Mouse (Mus musculus) gastrocnemius, adult 2 months (tissue): Measurements from ENCODE around the gene Ucp2. TPM values are rescaled to one million over a fixed set of nuclear protein-coding genes. Genes with fewer than 3 reads are reported as not detected.

Experiments used
- DNase-seq: peaks from one replicate; pipeline ENCODE4 v3.0.0; 2022
- H3K27ac ChIP-seq: fragments of 200-600 bp; 2 replicates; pipeline ENCODE4 v1.8.1; 2022; ENCODE audit warnings: mild to moderate bottlenecking
- H3K4me3 ChIP-seq: fragments of 200-600 bp; 2 replicates; pipeline ENCODE4 v1.8.1; 2022; ENCODE audit warnings: mild to moderate bottlenecking, moderate library complexity
- CTCF ChIP-seq: fragments of 200-600 bp; IDR thresholded peaks from 2 replicates; pipeline ENCODE4 v1.8.1; 2022; ENCODE audit warnings: antibody characterized with exemption, mild to moderate bottlenecking, moderate library complexity
- intact Hi-C: fragments of 180-260 bp; cut with DNase I; formaldehyde crosslinking; loops from one replicate; pipeline ENCODE4 v1.15.1; 2025
- long read RNA-seq, 2 experiments: library from polyadenylated mRNA; stranded (forward); transcript quantifications; one replicate each; pipeline ENCODE4 v2.0.0; 2021
- total RNA-seq, 2 experiments: library from RNA; stranded (reverse); gene quantifications; 2 replicates each; pipeline ENCODE4 v1.2.3; 2021

Gene Ucp2
- 10 to 100 TPM; 17.4 to 27.2 TPM for total RNA-seq
- long read RNA-seq, experiment 1, partial matches to known transcripts = 0 of 1 reads
- long read RNA-seq, experiment 1, other reads (novel, unspliced or antisense) = 0 of 1 reads
- long read RNA-seq, experiment 2, partial matches to known transcripts = 1 of 1 reads
- long read RNA-seq, experiment 2, other reads (novel, unspliced or antisense) = 0 of 1 reads

DNA sequence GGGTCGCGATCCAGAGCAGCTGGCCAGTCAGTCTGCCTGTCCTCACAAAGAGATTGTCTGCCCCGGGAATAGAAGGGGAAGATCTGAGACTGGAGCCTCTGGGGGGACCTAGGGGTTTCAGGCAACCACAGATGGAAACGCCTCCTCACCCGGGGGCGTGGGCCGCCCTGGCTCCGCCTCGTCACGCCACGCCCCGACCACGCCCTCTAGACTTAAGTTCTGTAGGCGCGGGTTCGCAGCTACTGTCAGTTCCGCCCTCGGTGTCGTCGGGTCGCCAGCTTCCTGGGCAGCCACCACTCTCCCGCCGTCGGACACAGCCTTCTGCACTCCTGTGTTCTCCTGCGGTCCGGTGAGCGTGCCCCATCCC lies at the start of gene Ucp2:
Gene Ucp2 (plus strand): TSS at position 221 of the 367 bp plus-strand sequence.
- DNase-seq = peak; percentile 82
- peak within 1 kb of the TSS; percentile 78 for H3K4me3 ChIP-seq
- TF ChIP-seq CTCF = no peak
- intact Hi-C loops = no loop called here
- peak within 1 kb of the TSS; percentile 83 for H3K27ac ChIP-seq

DNA sequence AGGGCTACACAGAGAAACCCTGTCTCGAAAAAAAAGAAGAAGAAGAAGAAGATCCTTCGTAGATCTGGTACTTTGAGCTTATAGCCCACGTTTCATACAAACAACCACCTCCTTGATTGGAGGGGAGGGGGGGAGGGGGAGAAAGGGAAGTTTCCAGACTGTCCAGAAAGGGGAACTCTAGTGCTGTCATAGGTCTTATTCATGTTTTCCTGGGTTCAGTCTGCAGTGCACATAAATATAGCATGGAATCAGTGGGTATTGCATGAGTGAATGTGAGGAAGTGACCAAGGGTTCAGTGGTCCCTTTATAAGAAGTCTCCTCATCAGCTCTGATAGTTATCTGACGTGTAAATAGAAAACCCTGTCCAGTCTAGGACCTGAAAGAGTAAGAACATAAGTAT lies 49.4 kb upstream of the Ucp2 start:
- no peak overlapping the region for H3K4me3 ChIP-seq
- intact Hi-C loops = no loop called here
- no peak for DNase-seq
- no peak overlapping the region for H3K27ac ChIP-seq
- TF ChIP-seq CTCF = no peak

DNA sequence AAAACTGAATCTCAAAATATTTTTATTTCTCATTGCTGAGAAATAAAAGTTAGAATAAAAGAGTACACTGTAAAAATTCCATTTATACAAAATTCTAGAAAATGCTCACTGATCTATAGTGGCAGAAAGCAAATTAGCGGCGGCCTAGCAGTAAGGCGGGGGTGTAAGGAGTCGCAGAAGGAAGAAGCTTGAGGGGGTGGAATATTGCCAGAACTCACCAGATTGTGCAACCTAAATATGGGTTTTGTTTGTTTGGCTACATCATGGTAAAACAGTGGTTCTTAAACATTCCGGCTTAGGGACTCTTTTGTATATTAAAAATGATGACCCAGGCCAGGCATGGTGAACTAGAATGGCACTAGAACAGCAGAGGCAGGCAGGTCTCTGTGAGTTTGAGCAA lies 46.9 kb upstream of the Ucp2 start:
- intact Hi-C loops = no loop called here
- Histone ChIP-seq H3K27ac (no peak overlapping the region), H3K4me3 (no peak overlapping the region)
- no peak for TF ChIP-seq CTCF
- no peak for DNase-seq

DNA sequence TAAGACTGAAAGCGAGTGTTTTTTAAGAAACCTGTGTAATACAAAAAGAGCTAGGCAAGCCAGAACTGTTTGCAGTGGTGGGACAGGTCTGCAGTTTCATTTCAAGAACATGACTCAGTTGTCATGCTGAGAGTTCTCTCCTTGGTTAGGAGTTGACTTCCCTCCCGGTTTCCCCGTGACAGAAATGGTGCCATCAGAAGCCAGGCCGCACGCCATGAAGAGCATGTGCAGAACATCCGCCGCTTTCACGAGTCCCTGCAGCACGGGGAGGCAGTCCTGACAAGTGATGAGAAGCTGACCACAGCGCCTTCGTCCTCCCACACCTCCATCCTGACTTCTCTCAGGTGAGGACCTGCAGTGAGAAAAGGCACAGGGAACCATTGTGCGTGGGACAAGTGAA lies 44.6 kb upstream of the Ucp2 start:
- no peak for DNase-seq
- Histone ChIP-seq H3K27ac (no peak overlapping the region), H3K4me3 (no peak overlapping the region)
- intact Hi-C loops = no loop called here
- no peak for TF ChIP-seq CTCF

DNA sequence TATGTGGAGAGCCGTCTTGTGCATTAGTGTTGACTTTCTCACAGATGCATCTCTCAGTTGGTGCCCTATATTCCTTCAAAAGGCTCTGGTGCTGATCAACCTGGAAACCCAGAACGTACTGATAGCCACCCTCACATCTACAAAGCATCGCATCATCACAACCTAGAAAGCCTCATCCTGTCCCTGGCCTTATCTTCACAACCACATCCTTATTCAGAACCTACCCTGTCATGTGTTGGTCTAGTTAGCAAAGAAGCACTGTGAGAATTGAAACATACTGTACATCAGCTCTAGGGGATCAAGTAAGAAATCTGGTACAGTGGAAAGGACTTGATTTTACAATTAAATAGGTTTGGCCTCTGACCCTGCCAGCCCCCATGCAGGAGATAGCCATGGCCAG lies 44.2 kb upstream of the Ucp2 start:
- intact Hi-C loops = no loop called here

DNA sequence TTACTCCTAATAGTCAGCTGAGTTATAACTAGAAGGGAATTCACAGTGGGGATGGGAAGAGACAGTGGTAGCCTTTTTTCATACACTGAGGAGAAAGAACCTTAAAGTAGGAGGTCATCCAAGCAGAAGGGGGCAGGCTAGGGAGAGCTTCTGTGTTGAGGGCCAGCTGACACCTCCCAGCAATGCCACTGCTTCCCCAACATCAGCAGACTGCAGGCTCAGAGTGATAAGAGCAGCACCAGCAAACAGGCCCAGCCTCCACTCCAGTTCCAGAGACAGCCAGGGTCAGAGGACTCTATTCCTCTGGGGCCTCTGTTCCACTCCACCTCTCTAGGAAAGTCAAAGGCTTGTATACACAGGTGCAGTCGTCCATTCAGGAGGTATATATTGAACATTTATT lies 35.0 kb upstream of the Ucp2 start:
- no peak for DNase-seq
- no peak overlapping the region for H3K4me3 ChIP-seq
- H3K27ac ChIP-seq = no peak overlapping the region
- intact Hi-C loops = no loop called here
- TF ChIP-seq CTCF = no peak

More for the DNA sequence above, 44.2 kb upstream of the Ucp2 start:
- no peak for TF ChIP-seq CTCF
- Histone ChIP-seq H3K4me3 (no peak overlapping the region), H3K27ac (no peak overlapping the region)
- DNase-seq = no peak

DNA sequence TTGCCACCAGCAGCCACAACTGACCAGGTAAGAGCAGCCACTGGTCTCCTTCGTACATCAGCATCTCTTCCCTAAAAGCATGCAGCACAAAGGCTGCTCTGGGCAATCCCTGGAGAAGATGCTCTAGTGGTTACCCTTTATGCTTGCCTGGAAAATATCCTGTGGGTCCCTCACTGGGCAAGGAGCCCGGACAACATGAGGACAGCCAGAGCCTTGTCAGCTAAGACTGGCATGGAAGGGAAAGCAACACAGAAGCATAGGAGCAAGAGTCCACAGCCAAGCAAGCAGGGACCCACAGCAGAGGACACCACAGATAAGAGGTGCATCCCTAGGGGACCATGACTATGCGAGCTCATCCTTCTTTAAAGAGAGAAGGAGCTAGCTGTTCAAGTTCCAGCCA lies 33.3 kb upstream of the Ucp2 start:
- H3K27ac ChIP-seq = peak overlapping the region; percentile 87; the same call in 1 of the 2 replicates
- H3K4me3 ChIP-seq = no peak overlapping the region
- intact Hi-C loops = no loop called here
- TF ChIP-seq CTCF = no peak
- DNase-seq = no peak

DNA sequence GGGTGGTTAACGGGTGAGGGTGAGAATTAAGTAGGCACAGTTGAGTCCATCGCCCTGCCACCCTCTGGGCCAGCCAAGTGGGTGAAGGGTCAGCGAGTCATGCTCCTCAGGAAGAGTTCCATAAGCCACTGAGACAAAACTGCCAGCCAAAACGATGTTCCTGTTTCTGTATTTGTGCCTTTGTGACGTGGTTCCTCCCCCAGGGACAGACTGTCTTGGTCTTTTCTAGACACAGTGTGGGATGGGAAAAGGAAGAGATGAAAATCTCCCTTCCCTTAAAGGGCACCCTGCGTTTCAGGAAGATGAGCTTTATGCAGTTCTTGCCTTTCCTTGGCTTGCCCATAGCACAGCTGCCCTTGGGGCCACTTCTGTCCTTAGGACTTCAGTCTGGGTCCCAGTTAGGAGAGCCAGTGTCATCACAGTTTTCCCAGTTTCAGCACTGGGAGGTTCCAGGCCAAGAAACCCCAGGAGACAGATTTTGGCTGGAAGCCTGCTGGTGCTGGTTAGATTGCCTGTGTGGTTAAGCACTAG lies 31.5 kb upstream of the Ucp2 start:
- Histone ChIP-seq H3K27ac (peak overlapping the region; percentile 87), H3K4me3 (peak overlapping the region; percentile 5; the same call in 1 of the 2 replicates)
- intact Hi-C loops = no loop called here
- peak; percentile 80 for DNase-seq
- no peak for TF ChIP-seq CTCF

DNA sequence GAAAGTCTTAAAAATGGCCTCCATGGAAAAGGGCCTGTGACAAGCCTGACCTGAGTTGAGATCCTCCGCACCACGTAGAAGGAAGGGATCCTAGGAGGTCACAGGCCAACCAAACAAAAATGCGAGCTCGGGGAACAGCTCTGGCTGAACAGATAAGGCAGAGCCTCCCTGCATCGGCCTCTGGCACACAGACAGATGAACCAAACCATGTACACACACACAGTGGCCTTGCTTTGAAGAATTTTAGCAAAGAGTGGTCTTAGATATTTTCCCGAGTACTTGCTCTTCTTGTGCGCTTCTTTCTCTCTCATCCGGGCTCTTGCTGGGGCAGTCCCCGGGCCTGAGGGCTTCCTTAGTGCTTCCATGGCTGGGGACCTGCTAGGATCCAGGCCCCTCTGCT lies 29.9 kb upstream of the Ucp2 start:
- Histone ChIP-seq H3K27ac (peak overlapping the region; percentile 52), H3K4me3 (no peak overlapping the region)
- intact Hi-C loops = no loop called here
- TF ChIP-seq CTCF = no peak
- no peak for DNase-seq

DNA sequence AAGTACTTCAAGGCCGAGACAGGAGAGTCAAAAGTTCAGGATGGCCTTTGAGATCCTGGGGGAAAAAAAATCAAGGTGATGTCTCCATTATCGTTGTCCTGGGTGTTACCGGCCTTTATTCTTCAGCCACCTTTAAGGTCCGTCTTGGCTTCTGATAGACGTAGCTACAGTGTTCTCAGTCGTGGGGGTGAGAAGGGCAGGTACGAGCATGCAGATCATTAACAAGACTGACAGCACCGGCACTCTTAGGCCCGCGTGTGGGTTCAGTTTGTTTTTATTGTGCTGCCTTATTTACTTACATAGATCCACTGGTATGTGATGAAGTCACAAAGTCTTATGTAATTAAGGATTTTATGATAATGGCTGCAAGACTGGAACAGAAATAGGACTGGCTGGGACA lies 29.4 kb upstream of the Ucp2 start:
- intact Hi-C loops = no loop called here
- Histone ChIP-seq H3K4me3 (no peak overlapping the region), H3K27ac (peak overlapping the region; percentile 52)
- no peak for TF ChIP-seq CTCF
- DNase-seq = no peak

DNA sequence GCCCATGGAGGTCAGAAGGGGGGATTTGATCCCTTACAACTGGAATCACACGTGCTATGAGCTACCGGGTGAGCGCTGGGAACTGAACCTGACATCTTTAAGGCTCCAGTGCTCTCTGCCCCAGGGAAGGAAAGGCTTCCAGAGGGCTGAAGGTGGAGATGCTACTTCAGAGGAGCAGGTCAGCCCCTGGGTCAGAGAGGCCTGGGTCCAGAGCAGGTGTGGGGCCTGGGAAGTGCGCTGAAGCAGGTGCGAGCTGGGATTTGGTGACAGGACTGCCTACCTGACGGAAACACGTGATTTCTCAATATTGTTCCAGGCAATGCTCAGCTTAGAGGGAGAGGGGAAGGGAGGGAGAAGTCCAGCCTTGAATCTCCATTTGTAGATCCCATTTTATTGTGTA lies 28.9 kb upstream of the Ucp2 start:
- intact Hi-C loops = no loop called here
- Histone ChIP-seq H3K27ac (peak overlapping the region; percentile 97), H3K4me3 (no peak overlapping the region)
- TF ChIP-seq CTCF = no peak
- no peak for DNase-seq

DNA sequence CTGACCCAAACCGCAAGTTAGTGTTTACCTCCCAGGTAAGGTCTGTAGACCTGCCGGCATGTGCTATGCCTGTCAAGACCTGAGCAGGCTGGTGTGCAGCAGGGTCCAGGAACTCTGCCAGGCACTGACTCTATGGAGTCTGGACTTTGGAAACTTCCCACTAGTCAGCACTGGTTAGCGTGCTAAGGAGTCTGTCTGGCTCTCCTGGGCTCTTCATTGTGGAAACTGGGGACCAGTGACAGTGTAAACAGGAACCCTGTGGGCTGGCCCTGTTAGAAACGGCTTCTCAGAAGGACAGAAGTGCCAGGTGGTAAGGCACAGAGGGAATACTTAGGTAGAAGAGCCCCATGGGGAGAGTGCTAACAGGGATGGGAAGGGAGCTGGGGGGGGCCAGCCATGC lies 27.9 kb upstream of the Ucp2 start:
- H3K27ac ChIP-seq = peak overlapping the region; percentile 97
- H3K4me3 ChIP-seq = peak overlapping the region; percentile 60
- peak; percentile 66 for DNase-seq
- intact Hi-C loops = loop anchor here (5.0 kb wide), 1 partner anchor 33 kb away; no protein-coding TSS in a partner anchor
- TF ChIP-seq CTCF = no peak

DNA sequence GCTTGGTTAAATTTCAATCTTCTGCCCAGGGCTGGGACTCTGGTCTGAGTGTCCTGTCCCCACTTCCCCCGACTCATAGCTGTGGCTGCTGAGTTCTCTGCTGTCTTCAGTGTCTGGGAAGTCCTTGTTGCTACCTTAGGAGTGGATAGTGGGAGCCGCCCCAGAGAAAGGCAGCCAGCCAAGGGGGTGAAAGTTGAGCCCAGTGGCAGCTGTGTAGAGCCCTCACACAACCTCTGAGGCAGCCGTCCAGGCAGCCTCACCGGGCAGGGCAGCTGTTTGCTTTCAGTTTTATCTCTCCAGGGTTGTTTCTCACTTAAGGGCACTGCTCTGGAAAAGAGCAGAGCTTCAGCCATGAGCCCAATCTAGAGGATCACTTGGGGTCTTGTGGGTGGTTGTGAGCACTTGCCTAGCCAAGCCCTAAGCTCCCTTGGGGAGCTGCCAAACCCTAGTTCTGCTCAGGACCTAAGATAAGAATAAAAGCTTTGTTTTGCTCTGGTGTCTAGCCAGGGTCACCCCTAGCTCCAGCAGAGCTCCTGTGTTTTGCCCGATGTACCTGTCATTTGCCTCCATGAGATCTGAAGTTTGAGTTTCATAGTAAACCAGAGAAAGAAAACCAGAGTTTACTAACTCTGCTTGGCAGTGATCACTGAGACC lies 27.4 kb upstream of the Ucp2 start:
- intact Hi-C loops = loop anchor here (5.0 kb wide), 1 partner anchor 33 kb away; no protein-coding TSS in a partner anchor
- TF ChIP-seq CTCF = no peak
- Histone ChIP-seq H3K27ac (peak overlapping the region; percentile 97), H3K4me3 (peak overlapping the region; percentile 60)
- peak; percentile 96 for DNase-seq
